Mouse (Mus musculus) cerebellum, postnatal 4 days (tissue): ENCODE data around the gene Gm40193.
"Not testable (repeated sequence)": the region's sequence is repeated elsewhere in the genome, so short reads cannot be mapped to it uniquely, and the experiment has no call there.

ENCODE experiments used
- DNase-seq, 2 experiments: peaks; one replicate each; pipeline ENCODE4 v3.0.0; 2022; ENCODE audit warnings: low spot score in 2 of 2, mixed read lengths in 1 of 2

Gene Gm40193

GRCm38 (mm10) chr11:70540928-70541327 is 8.2 kb upstream of the Gm40193 start:
- no peak for DNase-seq

GRCm38 (mm10) chr11:70539877-70540587 is 7.3 kb upstream of the Gm40193 start, which contains the start of gene Pld2:
TSS of gene Pld2 (plus strand) at chr11:70540064.
- peak; percentile 71 to 74 for DNase-seq

- no peak for DNase-seq
Measured at GRCm38 (mm10) chr11:70539423-70539822, 6.7 kb upstream of the Gm40193 start.

- not testable (repeated sequence) for DNase-seq
Measured at GRCm38 (mm10) chr11:70531065-70531464, 1.7 kb downstream of the Gm40193 start.

- DNase-seq, result no peak
Measured at GRCm38 (mm10) chr11:70528610-70529009, 4.1 kb downstream of the Gm40193 start.

- DNase-seq, result no peak
Measured at GRCm38 (mm10) chr11:70526211-70526610, 6.5 kb downstream of the Gm40193 start.

GRCm38 (mm10) chr11:70525726-70526125 is 7.0 kb downstream of the Gm40193 start:
- DNase-seq, result no peak

- DNase-seq, result peak; percentile 65 to 85
Measured at GRCm38 (mm10) chr11:70525184-70525678, 7.5 kb downstream of the Gm40193 start, which contains the start of gene Psmb6. TSS of gene Psmb6 (plus strand) at chr11:70525367.

GRCm38 (mm10) chr11:70524782-70525181 is 8.0 kb downstream of the Gm40193 start:
- DNase-seq, result no peak

- not testable (repeated sequence) for DNase-seq
Measured at GRCm38 (mm10) chr11:70523306-70523989, 9.3 kb downstream of the Gm40193 start.

- peak in 1 of 2 experiments; percentile 32 for DNase-seq
Measured at GRCm38 (mm10) chr11:70520178-70520769, 12.5 kb downstream of the Gm40193 start.

- DNase-seq, result no peak
Measured at GRCm38 (mm10) chr11:70518923-70519322, 13.8 kb downstream of the Gm40193 start, which contains the start of gene Gltpd2. TSS of gene Gltpd2 (plus strand) at chr11:70519196.

GRCm38 (mm10) chr11:70518436-70518835 is 14.3 kb downstream of the Gm40193 start:
- no peak for DNase-seq

- DNase-seq, result peak in 1 of 2 experiments; percentile 33
Measured at GRCm38 (mm10) chr11:70516352-70516751, 16.4 kb downstream of the Gm40193 start.

GRCm38 (mm10) chr11:70514288-70514687 is 18.5 kb downstream of the Gm40193 start, which contains the start of gene Vmo1:
TSS of gene Vmo1 (minus strand) at chr11:70514616.
- DNase-seq, result no peak

- DNase-seq, result no peak
Measured at GRCm38 (mm10) chr11:70513520-70513919, 19.2 kb downstream of the Gm40193 start.

GRCm38 (mm10) chr11:70512709-70513342 is 19.9 kb downstream of the Gm40193 start:
- no peak for DNase-seq

GRCm38 (mm10) chr11:70511825-70512224 is 20.9 kb downstream of the Gm40193 start:
- no peak for DNase-seq

- no peak for DNase-seq
Measured at GRCm38 (mm10) chr11:70511242-70511641, 21.5 kb downstream of the Gm40193 start.

- peak in 1 of 2 experiments; percentile 36 for DNase-seq
Measured at GRCm38 (mm10) chr11:70509753-70510564, 22.8 kb downstream of the Gm40193 start.
